Mouse (Mus musculus) neural tube, embryonic 15.5 days (tissue): Measurements from ENCODE around the gene Cavin2. TPM values are rescaled to one million over a fixed set of nuclear protein-coding genes. Genes with fewer than 3 reads are reported as not detected.

Experiments used
- ATAC-seq: fragments of 200-750 bp; cut with Nextera tagmentation; 2 replicates; pipeline ENCODE4 v1.8.0; 2017; ENCODE audit warnings: mild to moderate bottlenecking, moderate TSS enrichment, moderate library complexity; ENCODE audit not compliant: low FRiP score
- H3K27ac ChIP-seq: fragments of 300-500 bp; sonication (generic); replicated peaks from 2 replicates; pipeline ENCODE4 v1.5.1; 2015; ENCODE audit warnings: mild to moderate bottlenecking, inconsistent platforms
- H3K27me3 ChIP-seq: fragments of 300-500 bp; sonication (generic); replicated peaks from 2 replicates; pipeline ENCODE4 v1.6.1; 2015; ENCODE audit warnings: inconsistent platforms
- H3K36me3 ChIP-seq: fragments of 300-500 bp; sonication (generic); 2 replicates; pipeline ENCODE4 v1.6.1; 2015; ENCODE audit warnings: inconsistent platforms
- H3K4me1 ChIP-seq: fragments of 300-500 bp; sonication (generic); 2 replicates; pipeline ENCODE4 v1.6.1; 2015; ENCODE audit warnings: inconsistent platforms
- H3K4me2 ChIP-seq: fragments of 300-500 bp; sonication (generic); 2 replicates; pipeline ENCODE4 v1.6.1; 2015; ENCODE audit warnings: inconsistent platforms, mild to moderate bottlenecking, moderate library complexity
- H3K4me3 ChIP-seq: fragments of 300-500 bp; sonication (generic); replicated peaks from 2 replicates; pipeline ENCODE4 v1.5.1; 2015; ENCODE audit warnings: mild to moderate bottlenecking, inconsistent platforms
- H3K9ac ChIP-seq: fragments of 300-500 bp; sonication (generic); replicated peaks from 2 replicates; pipeline ENCODE4 v1.6.1; 2015; ENCODE audit warnings: mild to moderate bottlenecking, inconsistent platforms
- H3K9me3 ChIP-seq: fragments of 300-500 bp; sonication (generic); replicated peaks from 2 replicates; pipeline ENCODE4 v1.6.1; 2016; ENCODE audit warnings: inconsistent platforms
- WGBS: fragments of 180-500 bp; shearing (Covaris S2); methylation state at CpG from one replicate; pipeline ENCODE4 v1.1.7; 2015; ENCODE audit warnings: mixed read lengths; 5-methylcytosine and 5-hydroxymethylcytosine counted together
- polyA plus RNA-seq: library from polyadenylated mRNA; unstranded; fragments of >200 nt; fragmentation: Nextera tagmentation; extraction: Ambion mirVana; gene quantifications from 2 replicates; pipeline ENCODE4 v1.2.1, GENCODE M21; 2015

Cavin2 gene
- 11.1 and 18.1 TPM in 2 replicates for polyA plus RNA-seq

- peak; percentile 28; the same call in 1 of the 2 replicates for ATAC-seq
- Histone ChIP-seq H3K36me3 (no peaks in the 10 kb centered on the region), H3K27me3 (no peaks in the 10 kb centered on the region), H3K27ac (peak within 1 kb of the TSS; percentile 58; the same call in 1 of the 2 replicates), H3K4me1 (peaks cover 11% of the 10 kb centered on the region), H3K9me3 (no peaks in the 10 kb centered on the region), H3K9ac (no peak within 1 kb of the TSS), H3K4me2 (peak within 1 kb of the TSS; percentile 19), H3K4me3 (0 out of 2 replicates have a peak within 1 kb of the TSS, but pooled peaks have one; percentile 10)
- 62% methylated on average over 17 of the region's 17 CpGs for WGBS
Observed at GRCm38 (mm10) chr1:51288755-51289619, at the start of gene Cavin2. TSS of gene Cavin2 (plus strand) at chr1:51289126.

GRCm38 (mm10) chr1:51241311-51241986 is 47.5 kb upstream of the Cavin2 start:
- no peaks in the 10 kb centered on the region for H3K36me3 ChIP-seq
- no peak overlapping the region for H3K4me2 ChIP-seq
- H3K27ac ChIP-seq = no peak overlapping the region
- no peak overlapping the region for H3K9ac ChIP-seq
- H3K4me3 ChIP-seq = no peak overlapping the region
- H3K4me1 ChIP-seq = no peaks in the 10 kb centered on the region
- no peaks in the 10 kb centered on the region for H3K9me3 ChIP-seq
- H3K27me3 ChIP-seq = no peaks in the 10 kb centered on the region
- 79% methylated on average over 3 of the region's 3 CpGs for WGBS
- no peak for ATAC-seq

GRCm38 (mm10) chr1:51243294-51243693 is 45.6 kb upstream of the Cavin2 start:
- no peak for ATAC-seq
- Histone ChIP-seq H3K4me2 (no peak overlapping the region), H3K36me3 (no peaks in the 10 kb centered on the region), H3K27me3 (no peaks in the 10 kb centered on the region), H3K4me3 (no peak overlapping the region), H3K4me1 (no peaks in the 10 kb centered on the region), H3K9me3 (no peaks in the 10 kb centered on the region), H3K27ac (no peak overlapping the region), H3K9ac (no peak overlapping the region)
- 91% methylated on average over 3 of the region's 3 CpGs for WGBS

- Histone ChIP-seq H3K4me2 (no peak overlapping the region), H3K27ac (no peak overlapping the region), H3K36me3 (no peaks in the 10 kb centered on the region), H3K9ac (no peak overlapping the region), H3K4me3 (no peak overlapping the region), H3K4me1 (no peaks in the 10 kb centered on the region), H3K9me3 (no peaks in the 10 kb centered on the region), H3K27me3 (no peaks in the 10 kb centered on the region)
- ATAC-seq = no peak
- 84% methylated on average over 3 of the region's 3 CpGs for WGBS
Observed at GRCm38 (mm10) chr1:51243869-51244268, 45.1 kb upstream of the Cavin2 start.

GRCm38 (mm10) chr1:51245381-51245780 is 43.5 kb upstream of the Cavin2 start:
- Histone ChIP-seq H3K27ac (no peak overlapping the region), H3K4me1 (no peaks in the 10 kb centered on the region), H3K9me3 (no peaks in the 10 kb centered on the region), H3K4me2 (no peak overlapping the region), H3K27me3 (no peaks in the 10 kb centered on the region), H3K36me3 (no peaks in the 10 kb centered on the region), H3K4me3 (no peak overlapping the region), H3K9ac (no peak overlapping the region)
- no peak for ATAC-seq
- 66% methylated on average over 3 of the region's 3 CpGs for WGBS

- ATAC-seq = no peak
- Histone ChIP-seq H3K36me3 (no peaks in the 10 kb centered on the region), H3K4me1 (no peaks in the 10 kb centered on the region), H3K27me3 (no peaks in the 10 kb centered on the region), H3K4me2 (no peak overlapping the region), H3K27ac (no peak overlapping the region), H3K9ac (no peak overlapping the region), H3K9me3 (no peaks in the 10 kb centered on the region), H3K4me3 (no peak overlapping the region)
- WGBS = 89% methylated on average over 5 of the region's 5 CpGs
Observed at GRCm38 (mm10) chr1:51250302-51250701, 38.6 kb upstream of the Cavin2 start.

GRCm38 (mm10) chr1:51265118-51265800 is 23.7 kb upstream of the Cavin2 start:
- Histone ChIP-seq H3K27me3 (no peaks in the 10 kb centered on the region), H3K27ac (no peak overlapping the region), H3K9me3 (no peaks in the 10 kb centered on the region), H3K4me1 (peaks cover 8% of the 10 kb centered on the region; the same call in 1 of the 2 replicates), H3K4me2 (no peak overlapping the region), H3K9ac (no peak overlapping the region), H3K4me3 (no peak overlapping the region), H3K36me3 (no peaks in the 10 kb centered on the region)
- WGBS = 65% methylated on average over 5 of the region's 5 CpGs
- no peak for ATAC-seq

- H3K4me1 ChIP-seq = peaks cover 8% of the 10 kb centered on the region; the same call in 1 of the 2 replicates
- no peak for ATAC-seq
- no peaks in the 10 kb centered on the region for H3K36me3 ChIP-seq
- WGBS = 74% methylated on average over 2 of the region's 2 CpGs
- H3K4me2 ChIP-seq = no peak overlapping the region
- no peaks in the 10 kb centered on the region for H3K27me3 ChIP-seq
- no peak overlapping the region for H3K27ac ChIP-seq
- H3K9me3 ChIP-seq = no peaks in the 10 kb centered on the region
- no peak overlapping the region for H3K9ac ChIP-seq
- no peak overlapping the region for H3K4me3 ChIP-seq
Observed at GRCm38 (mm10) chr1:51265926-51266325, 23.0 kb upstream of the Cavin2 start.

- no peak overlapping the region for H3K4me3 ChIP-seq
- H3K27me3 ChIP-seq = no peaks in the 10 kb centered on the region
- ATAC-seq = no peak
- H3K4me2 ChIP-seq = no peak overlapping the region
- 46% methylated on average over 5 of the region's 5 CpGs for WGBS
- no peaks in the 10 kb centered on the region for H3K36me3 ChIP-seq
- peaks cover 8% of the 10 kb centered on the region; the same call in 1 of the 2 replicates for H3K4me1 ChIP-seq
- no peaks in the 10 kb centered on the region for H3K9me3 ChIP-seq
- no peak overlapping the region for H3K27ac ChIP-seq
- no peak overlapping the region for H3K9ac ChIP-seq
Observed at GRCm38 (mm10) chr1:51267125-51267524, 21.8 kb upstream of the Cavin2 start.

- H3K4me1 ChIP-seq = peaks cover 8% of the 10 kb centered on the region; the same call in 1 of the 2 replicates
- no peak for ATAC-seq
- H3K27me3 ChIP-seq = no peaks in the 10 kb centered on the region
- no peak overlapping the region for H3K27ac ChIP-seq
- no peak overlapping the region for H3K4me3 ChIP-seq
- 75% methylated on average over 2 of the region's 2 CpGs for WGBS
- H3K4me2 ChIP-seq = no peak overlapping the region
- no peak overlapping the region for H3K9ac ChIP-seq
- no peaks in the 10 kb centered on the region for H3K9me3 ChIP-seq
- H3K36me3 ChIP-seq = no peaks in the 10 kb centered on the region
Observed at GRCm38 (mm10) chr1:51268225-51268624, 20.7 kb upstream of the Cavin2 start.

GRCm38 (mm10) chr1:51270196-51270935 is 18.6 kb upstream of the Cavin2 start:
- Histone ChIP-seq H3K4me1 (peaks cover 14% of the 10 kb centered on the region; the same call in 1 of the 2 replicates), H3K4me2 (no peak overlapping the region), H3K9me3 (no peaks in the 10 kb centered on the region), H3K27ac (no peak overlapping the region), H3K27me3 (no peaks in the 10 kb centered on the region), H3K4me3 (no peak overlapping the region), H3K36me3 (no peaks in the 10 kb centered on the region), H3K9ac (no peak overlapping the region)
- no peak for ATAC-seq
- 71% methylated on average over 5 of the region's 5 CpGs for WGBS
